Mouse (Mus musculus): ENCODE results near the gene Apbb2. TPM values are rescaled to one million over a fixed set of nuclear protein-coding genes. Genes with fewer than 3 reads are reported as not detected.

Apbb2 gene
- polyA plus RNA-seq, 1 experiment from 2014 or later = 5.9 TPM

- H3K36me3 ChIP-seq = no peaks in the 10 kb centered on the region
- H3K4me1 ChIP-seq = no peaks in the 10 kb centered on the region
- no peaks in the 10 kb centered on the region for H3K9me3 ChIP-seq (replicated peaks)
- H3K9ac ChIP-seq = no peak overlapping the region
- 61% methylated on average over 12 of the region's 12 CpGs for WGBS (ENCODE audit: insufficient replicate concordance)
- no peak overlapping the region for H3K4me3 ChIP-seq
- H3K4me2 ChIP-seq = no peak overlapping the region
- no peak for ATAC-seq
- no peak overlapping the region for H3K27ac ChIP-seq
- H3K27me3 ChIP-seq (replicated peaks) = no peaks in the 10 kb centered on the region
These were observed 71.5 kb downstream of the Apbb2 start for GRCm38 (mm10) chr5:66546969-66547511.

GRCm38 (mm10) chr5:66545573-66546141 lies 72.9 kb downstream of the Apbb2 start:
- no peaks in the 10 kb centered on the region for H3K4me1 ChIP-seq
- no peak overlapping the region for H3K4me3 ChIP-seq
- H3K27ac ChIP-seq = no peak overlapping the region
- no peak overlapping the region for H3K4me2 ChIP-seq
- ATAC-seq = no peak
- 71% methylated on average over 10 of the region's 10 CpGs for WGBS (ENCODE audit: insufficient replicate concordance)
- H3K9ac ChIP-seq = no peak overlapping the region
- no peaks in the 10 kb centered on the region for H3K36me3 ChIP-seq
- no peaks in the 10 kb centered on the region for H3K9me3 ChIP-seq (replicated peaks)
- H3K27me3 ChIP-seq (replicated peaks) = no peaks in the 10 kb centered on the region

- Histone ChIP-seq H3K9ac (no peak overlapping the region), H3K4me2 (no peak overlapping the region), H3K36me3 (no peaks in the 10 kb centered on the region), H3K27me3 (replicated peaks) (no peaks in the 10 kb centered on the region), H3K4me3 (no peak overlapping the region), H3K9me3 (replicated peaks) (no peaks in the 10 kb centered on the region), H3K4me1 (no peaks in the 10 kb centered on the region), H3K27ac (no peak overlapping the region)
- 65% methylated on average over 6 of the region's 6 CpGs for WGBS (ENCODE audit: insufficient replicate concordance)
- ATAC-seq = no peak
These were observed 74.8 kb downstream of the Apbb2 start for GRCm38 (mm10) chr5:66543761-66544160.

GRCm38 (mm10) chr5:66543344-66543743 lies 75.2 kb downstream of the Apbb2 start:
- H3K36me3 ChIP-seq = no peaks in the 10 kb centered on the region
- no peaks in the 10 kb centered on the region for H3K4me1 ChIP-seq
- no peaks in the 10 kb centered on the region for H3K9me3 ChIP-seq (replicated peaks)
- no peak overlapping the region for H3K27ac ChIP-seq
- no peaks in the 10 kb centered on the region for H3K27me3 ChIP-seq (replicated peaks)
- ATAC-seq = no peak
- no peak overlapping the region for H3K4me2 ChIP-seq
- no peak overlapping the region for H3K4me3 ChIP-seq
- 63% methylated on average over 6 of the region's 6 CpGs for WGBS (ENCODE audit: insufficient replicate concordance)
- H3K9ac ChIP-seq = no peak overlapping the region

- no peak overlapping the region for H3K4me2 ChIP-seq
- no peaks in the 10 kb centered on the region for H3K9me3 ChIP-seq (replicated peaks)
- H3K27ac ChIP-seq = no peak overlapping the region
- 71% methylated on average over 4 of the region's 4 CpGs for WGBS (ENCODE audit: insufficient replicate concordance)
- H3K4me1 ChIP-seq = no peaks in the 10 kb centered on the region
- no peak overlapping the region for H3K4me3 ChIP-seq
- H3K27me3 ChIP-seq (replicated peaks) = no peaks in the 10 kb centered on the region
- H3K9ac ChIP-seq = no peak overlapping the region
- no peak for ATAC-seq
- no peaks in the 10 kb centered on the region for H3K36me3 ChIP-seq
These were observed 76.1 kb downstream of the Apbb2 start for GRCm38 (mm10) chr5:66542521-66542920.

- Histone ChIP-seq H3K9me3 (replicated peaks) (no peaks in the 10 kb centered on the region), H3K27ac (no peak overlapping the region), H3K36me3 (no peaks in the 10 kb centered on the region), H3K4me2 (no peak overlapping the region), H3K9ac (no peak overlapping the region), H3K4me3 (no peak overlapping the region), H3K27me3 (replicated peaks) (peaks cover 4% of the 10 kb centered on the region; the same call in 1 of the 2 replicates), H3K4me1 (no peaks in the 10 kb centered on the region)
- 58% methylated on average over 4 of the region's 4 CpGs for WGBS (ENCODE audit: insufficient replicate concordance)
- ATAC-seq = no peak
These were observed 77.2 kb downstream of the Apbb2 start for GRCm38 (mm10) chr5:66541385-66541784.

- ATAC-seq = no peak
- 0 out of 2 replicates have a peak, but pooled peaks cover 4% of the 10 kb centered on the region for H3K4me1 ChIP-seq
- H3K36me3 ChIP-seq = no peaks in the 10 kb centered on the region
- H3K9ac ChIP-seq = no peak overlapping the region
- no peaks in the 10 kb centered on the region for H3K9me3 ChIP-seq (replicated peaks)
- H3K4me2 ChIP-seq = no peak overlapping the region
- 76% methylated on average over 4 of the region's 4 CpGs for WGBS (ENCODE audit: insufficient replicate concordance)
- H3K4me3 ChIP-seq = no peak overlapping the region
- H3K27ac ChIP-seq = no peak overlapping the region
- H3K27me3 ChIP-seq (replicated peaks) = peaks cover 4% of the 10 kb centered on the region; the same call in 1 of the 2 replicates
These were observed 78.3 kb downstream of the Apbb2 start for GRCm38 (mm10) chr5:66540246-66540645.

GRCm38 (mm10) chr5:66537811-66538210 lies 80.8 kb downstream of the Apbb2 start:
- H3K27me3 ChIP-seq (replicated peaks) = peaks cover 4% of the 10 kb centered on the region; the same call in 1 of the 2 replicates

GRCm38 (mm10) chr5:66536696-66537358 lies 81.8 kb downstream of the Apbb2 start:
- no peak overlapping the region for H3K27ac ChIP-seq
- no peaks in the 10 kb centered on the region for H3K9me3 ChIP-seq (replicated peaks)
- 41% methylated on average over 8 of the region's 8 CpGs for WGBS (ENCODE audit: insufficient replicate concordance)
- no peaks in the 10 kb centered on the region for H3K36me3 ChIP-seq
- no peak overlapping the region for H3K4me2 ChIP-seq
- H3K9ac ChIP-seq = no peak overlapping the region
- H3K27me3 ChIP-seq (replicated peaks) = peaks cover 4% of the 10 kb centered on the region; the same call in 1 of the 2 replicates
- ATAC-seq = no peak
- peaks cover 13% of the 10 kb centered on the region; the same call in 1 of the 2 replicates for H3K4me1 ChIP-seq
- no peak overlapping the region for H3K4me3 ChIP-seq

More at GRCm38 (mm10) chr5:66537811-66538210, 80.8 kb downstream of the Apbb2 start:
- H3K4me1 ChIP-seq = peaks cover 13% of the 10 kb centered on the region; the same call in 1 of the 2 replicates
- H3K36me3 ChIP-seq = no peaks in the 10 kb centered on the region
- no peak for ATAC-seq
- 75% methylated on average over 7 of the region's 7 CpGs for WGBS (ENCODE audit: insufficient replicate concordance)
- H3K9ac ChIP-seq = no peak overlapping the region
- H3K9me3 ChIP-seq (replicated peaks) = no peaks in the 10 kb centered on the region
- H3K4me2 ChIP-seq = no peak overlapping the region
- no peak overlapping the region for H3K4me3 ChIP-seq
- H3K27ac ChIP-seq = no peak overlapping the region

GRCm38 (mm10) chr5:66535566-66536236 lies 82.9 kb downstream of the Apbb2 start:
- H3K27ac ChIP-seq = no peak overlapping the region
- 58% methylated on average over 9 of the region's 9 CpGs for WGBS (ENCODE audit: insufficient replicate concordance)
- peaks cover 13% of the 10 kb centered on the region; the same call in 1 of the 2 replicates for H3K4me1 ChIP-seq
- peaks cover 7% of the 10 kb centered on the region; the same call in 1 of the 2 replicates for H3K27me3 ChIP-seq (replicated peaks)
- H3K4me3 ChIP-seq = no peak overlapping the region
- no peaks in the 10 kb centered on the region for H3K36me3 ChIP-seq
- no peaks in the 10 kb centered on the region for H3K9me3 ChIP-seq (replicated peaks)
- H3K9ac ChIP-seq = no peak overlapping the region
- peak; percentile 42 for ATAC-seq
- H3K4me2 ChIP-seq = no peak overlapping the region

GRCm38 (mm10) chr5:66533711-66534425 lies 84.7 kb downstream of the Apbb2 start:
- Histone ChIP-seq H3K4me2 (no peak overlapping the region), H3K4me3 (no peak overlapping the region), H3K4me1 (peaks cover 14% of the 10 kb centered on the region; the same call in 1 of the 2 replicates), H3K9me3 (replicated peaks) (no peaks in the 10 kb centered on the region), H3K9ac (no peak overlapping the region), H3K27me3 (replicated peaks) (peaks cover 12% of the 10 kb centered on the region; the same call in 1 of the 2 replicates), H3K36me3 (no peaks in the 10 kb centered on the region), H3K27ac (no peak overlapping the region)
- 82% methylated on average over 14 of the region's 14 CpGs for WGBS (ENCODE audit: insufficient replicate concordance)
- ATAC-seq = no peak
